Mouse (Mus musculus) embryonic facial prominence, embryonic 13.5 days (tissue): ENCODE results near the gene Psmc5. TPM values are rescaled to one million over a fixed set of nuclear protein-coding genes. Genes with fewer than 3 reads are reported as not detected.
"Not testable (repeated sequence)": the region's sequence is repeated elsewhere in the genome, so short reads cannot be mapped to it uniquely, and the experiment has no call there.

Experiments used
- ATAC-seq: fragments of 200-750 bp; cut with Nextera tagmentation; 2 replicates; pipeline ENCODE4 v1.8.0; 2017; ENCODE audit warnings: low read depth; ENCODE audit not compliant: insufficient number of reproducible peaks, insufficient read depth, low FRiP score, low TSS enrichment
- H3K27ac ChIP-seq: fragments of 300-500 bp; sonication (generic); 2 replicates; pipeline ENCODE4 v1.5.1; 2015; ENCODE audit warnings: moderate library complexity, mild to moderate bottlenecking, inconsistent platforms
- H3K27me3 ChIP-seq: fragments of 300-500 bp; sonication (generic); 2 replicates; pipeline ENCODE4 v1.6.1; 2015; ENCODE audit warnings: mild to moderate bottlenecking, inconsistent platforms
- H3K36me3 ChIP-seq: fragments of 300-500 bp; sonication (generic); 2 replicates; pipeline ENCODE4 v1.6.1; 2015; ENCODE audit warnings: mild to moderate bottlenecking, inconsistent platforms
- H3K4me1 ChIP-seq: fragments of 300-500 bp; sonication (generic); 2 replicates; pipeline ENCODE4 v1.6.1; 2015; ENCODE audit warnings: inconsistent platforms
- H3K4me2 ChIP-seq: fragments of 300-500 bp; sonication (generic); 2 replicates; pipeline ENCODE4 v1.6.1; 2015; ENCODE audit warnings: moderate library complexity, mild to moderate bottlenecking, inconsistent platforms
- H3K4me3 ChIP-seq: fragments of 300-500 bp; sonication (generic); 2 replicates; pipeline ENCODE4 v1.5.1; 2015; ENCODE audit warnings: mild to moderate bottlenecking, inconsistent platforms
- H3K9ac ChIP-seq: fragments of 300-500 bp; sonication (generic); 2 replicates; pipeline ENCODE4 v1.6.1; 2015; ENCODE audit warnings: mild to moderate bottlenecking, inconsistent platforms
- H3K9me3 ChIP-seq: fragments of 300-500 bp; sonication (generic); 2 replicates; pipeline ENCODE4 v1.6.1; 2016; ENCODE audit warnings: inconsistent platforms
- WGBS: fragments of 180-500 bp; shearing (Covaris S2); methylation state at CpG from one replicate; pipeline ENCODE4 v1.1.7; 2015; ENCODE audit warnings: mixed read lengths; 5-methylcytosine and 5-hydroxymethylcytosine counted together
- polyA plus RNA-seq: library from polyadenylated mRNA; unstranded; fragments of >200 nt; fragmentation: Nextera tagmentation; extraction: Ambion mirVana; gene quantifications from 2 replicates; pipeline ENCODE4 v1.2.1, GENCODE M21; 2015

Gene Psmc5
- 286 and 310 TPM in 2 replicates for polyA plus RNA-seq

DNA sequence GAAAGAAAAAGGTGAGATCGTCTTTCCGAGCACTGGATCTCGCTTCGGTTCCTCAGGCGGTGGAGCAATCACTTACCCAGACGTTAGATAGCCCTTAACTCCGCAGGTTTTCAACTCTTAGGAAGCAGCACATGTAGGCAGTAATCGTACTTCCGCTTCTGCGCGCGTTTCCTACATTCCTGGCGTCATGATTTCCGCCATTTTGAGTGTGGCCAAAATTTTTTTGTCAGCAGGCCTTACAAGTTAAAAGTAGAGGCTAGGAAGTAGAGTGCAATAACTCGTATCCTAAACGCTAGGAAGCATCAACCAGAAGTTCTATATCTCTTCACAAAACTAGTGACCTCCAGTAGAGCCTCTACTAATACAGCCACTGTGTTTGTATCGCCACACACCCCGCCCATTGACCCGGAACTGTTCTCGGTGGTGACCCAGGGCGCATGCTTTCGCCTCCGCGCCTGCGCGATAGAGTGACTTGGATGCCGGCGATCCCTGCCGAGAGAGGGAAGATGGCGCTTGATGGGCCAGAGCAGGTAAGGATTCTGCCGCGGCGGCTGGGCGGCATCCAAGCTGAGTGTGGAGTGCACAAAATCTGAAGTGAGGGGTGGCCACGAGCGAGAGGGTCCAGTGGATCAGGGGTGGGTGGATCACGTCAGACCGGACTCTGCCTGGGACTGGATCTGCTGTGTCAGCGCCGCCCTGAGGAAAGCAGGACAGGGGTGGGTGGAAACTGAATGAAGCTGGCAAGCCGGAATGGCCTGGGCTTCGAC is at the start of gene Psmc5, which contains the start of gene Ftsj3:
TSS of gene Psmc5 (plus strand) at position 470 of the 767 bp plus-strand sequence.
TSS of gene Ftsj3 (minus strand) at position 395 of the 767 bp plus-strand sequence.
- Histone ChIP-seq H3K27ac (peak within 1 kb of the TSS; percentile 78), H3K9ac (peak within 1 kb of the TSS; percentile 83), H3K4me3 (peak within 1 kb of the TSS; percentile 69), H3K9me3 (no peaks in the 10 kb centered on the region), H3K27me3 (no peaks in the 10 kb centered on the region), H3K36me3 (peaks cover 59% of the 10 kb centered on the region), H3K4me2 (peak within 1 kb of the TSS; percentile 92), H3K4me1 (peaks cover 21% of the 10 kb centered on the region)
- peak; percentile 87 for ATAC-seq
- WGBS, result under 1% methylated on average over 42 of the region's 42 CpGs

DNA sequence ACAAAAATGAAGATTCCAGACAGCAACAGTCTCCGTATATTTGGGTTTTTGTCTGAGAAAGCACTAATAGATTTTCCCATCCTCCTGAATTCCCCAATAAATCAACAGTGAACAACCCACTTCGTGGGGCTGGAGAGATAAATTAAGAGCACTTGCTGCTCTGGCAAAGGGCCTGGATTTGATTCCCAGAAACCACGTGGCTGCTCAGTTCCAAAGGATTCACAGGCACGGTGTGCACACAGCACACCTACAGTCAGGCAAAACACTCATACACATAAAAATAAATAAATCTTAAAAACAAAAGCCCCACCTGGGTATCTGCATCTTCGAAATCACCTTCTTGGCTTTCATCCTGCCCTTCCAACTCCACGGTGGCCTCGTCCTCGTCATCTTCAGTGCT is 43.2 kb upstream of the Psmc5 start:
- Histone ChIP-seq H3K9me3 (no peaks in the 10 kb centered on the region), H3K36me3 (peaks cover 54% of the 10 kb centered on the region), H3K27ac (no peak overlapping the region), H3K4me2 (no peak overlapping the region), H3K27me3 (no peaks in the 10 kb centered on the region), H3K4me3 (no peak overlapping the region), H3K4me1 (peaks cover 11% of the 10 kb centered on the region), H3K9ac (no peak overlapping the region)
- 88% methylated on average over 8 of the region's 8 CpGs for WGBS
- no peak for ATAC-seq

DNA sequence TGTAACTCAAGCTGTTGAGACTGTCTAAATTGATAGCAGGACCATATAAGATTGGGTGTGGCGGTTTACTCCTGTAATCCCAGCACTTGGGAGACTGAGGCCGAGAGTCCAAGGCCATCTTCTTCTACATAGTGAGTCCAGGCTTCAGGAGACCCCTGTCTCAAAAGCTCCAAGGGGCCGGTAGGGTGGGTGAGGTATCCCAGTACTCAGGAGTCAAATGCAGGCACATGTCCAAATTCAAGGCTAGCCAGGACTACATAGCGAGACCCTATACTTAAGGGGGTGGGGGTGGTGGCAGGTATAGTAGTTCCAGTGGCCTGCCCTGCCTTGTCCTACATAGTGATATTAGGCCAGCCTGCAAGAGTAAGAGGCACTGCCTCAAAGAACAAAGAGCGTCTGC is 41.1 kb upstream of the Psmc5 start:
- peaks cover 20% of the 10 kb centered on the region for H3K4me1 ChIP-seq

DNA sequence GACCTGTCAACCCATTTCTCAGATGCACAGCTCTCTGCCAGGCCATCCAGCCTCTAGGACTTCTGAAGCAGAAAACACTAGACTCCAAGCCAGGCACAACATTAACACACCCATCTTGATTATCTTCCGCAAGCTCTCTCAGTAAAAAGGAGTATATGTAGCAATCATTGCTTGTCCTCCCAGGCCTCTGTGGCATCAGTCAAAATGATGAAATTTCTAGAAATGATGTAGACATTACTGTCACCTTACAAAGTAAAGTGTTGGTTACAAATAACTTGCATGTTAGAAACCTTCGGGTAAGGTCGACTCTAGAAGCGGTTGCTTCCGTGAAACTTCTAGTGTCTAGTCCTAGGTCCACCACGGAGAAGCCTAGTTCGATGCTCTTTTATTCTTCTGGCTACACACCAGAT is 40.5 kb upstream of the Psmc5 start:
- peaks cover 30% of the 10 kb centered on the region for H3K36me3 ChIP-seq
- WGBS, result 29% methylated on average over 7 of the region's 7 CpGs
- H3K27ac ChIP-seq, result no peak overlapping the region
- H3K27me3 ChIP-seq, result no peaks in the 10 kb centered on the region
- no peak for ATAC-seq
- H3K4me3 ChIP-seq, result peak overlapping the region; percentile 83
- peak overlapping the region; percentile 73 for H3K4me2 ChIP-seq
- H3K9me3 ChIP-seq, result no peaks in the 10 kb centered on the region
- H3K4me1 ChIP-seq, result peaks cover 20% of the 10 kb centered on the region
- H3K9ac ChIP-seq, result peak overlapping the region; percentile 97

More for the DNA sequence above, 41.1 kb upstream of the Psmc5 start:
- Histone ChIP-seq H3K9ac (peak overlapping the region; percentile 97), H3K4me2 (peak overlapping the region; percentile 73), H3K4me3 (peak overlapping the region; percentile 83), H3K27me3 (no peaks in the 10 kb centered on the region), H3K36me3 (peaks cover 36% of the 10 kb centered on the region), H3K27ac (no peak overlapping the region), H3K9me3 (no peaks in the 10 kb centered on the region)
- ATAC-seq, result no peak
- 90% methylated on average over 5 of the region's 5 CpGs for WGBS

DNA sequence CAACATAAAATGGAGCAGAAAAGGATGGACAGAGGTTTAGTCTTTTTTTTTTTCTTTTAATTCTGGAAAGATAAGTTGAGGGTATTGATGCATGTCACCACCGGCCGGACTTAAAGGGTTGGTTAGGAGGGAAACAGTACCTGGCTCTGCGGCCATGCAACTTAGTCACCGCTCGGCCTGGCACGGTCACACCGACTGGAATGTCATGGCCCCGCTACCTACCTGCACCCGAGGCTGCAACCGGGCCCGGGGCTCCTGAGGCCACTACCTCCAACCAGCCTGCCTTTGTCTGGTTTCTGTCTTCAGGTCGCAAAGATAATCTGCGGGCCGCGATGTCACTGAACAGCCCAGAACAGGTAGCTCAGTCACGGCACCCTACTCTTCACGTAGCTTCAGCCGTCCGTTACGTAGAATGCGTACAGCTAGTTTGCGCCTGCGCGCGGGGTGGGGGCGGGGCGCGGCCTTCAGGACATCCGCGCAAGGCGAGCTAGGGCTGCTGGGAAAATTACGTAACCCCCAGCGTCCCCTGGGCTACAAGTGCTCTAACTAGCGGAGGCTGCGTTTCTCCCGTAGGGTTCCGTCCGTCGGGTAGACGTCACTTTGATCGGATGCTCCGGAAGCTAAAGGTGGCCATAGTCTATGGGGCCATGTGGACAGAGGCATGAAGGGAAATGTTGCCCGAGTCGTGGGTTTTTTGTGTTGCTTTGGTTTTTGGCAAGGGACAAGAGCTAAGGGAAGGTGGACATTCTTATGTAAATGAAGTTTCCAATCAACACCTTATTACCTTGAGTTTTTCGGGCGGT is 39.8 kb upstream of the Psmc5 start, which contains the start of gene Ccdc47:
TSS of gene Ccdc47 (minus strand) at position 418 of the 803 bp plus-strand sequence.
- H3K27ac ChIP-seq, result peak within 1 kb of the TSS; percentile 96
- peak; percentile 96 for ATAC-seq
- no peaks in the 10 kb centered on the region for H3K27me3 ChIP-seq
- H3K4me3 ChIP-seq, result peak within 1 kb of the TSS; percentile 83
- H3K4me1 ChIP-seq, result peaks cover 20% of the 10 kb centered on the region
- H3K9ac ChIP-seq, result peak within 1 kb of the TSS; percentile 97
- H3K36me3 ChIP-seq, result peaks cover 23% of the 10 kb centered on the region
- no peaks in the 10 kb centered on the region for H3K9me3 ChIP-seq
- WGBS, result under 1% methylated on average over 46 of the region's 46 CpGs
- peak within 1 kb of the TSS; percentile 73 for H3K4me2 ChIP-seq

DNA sequence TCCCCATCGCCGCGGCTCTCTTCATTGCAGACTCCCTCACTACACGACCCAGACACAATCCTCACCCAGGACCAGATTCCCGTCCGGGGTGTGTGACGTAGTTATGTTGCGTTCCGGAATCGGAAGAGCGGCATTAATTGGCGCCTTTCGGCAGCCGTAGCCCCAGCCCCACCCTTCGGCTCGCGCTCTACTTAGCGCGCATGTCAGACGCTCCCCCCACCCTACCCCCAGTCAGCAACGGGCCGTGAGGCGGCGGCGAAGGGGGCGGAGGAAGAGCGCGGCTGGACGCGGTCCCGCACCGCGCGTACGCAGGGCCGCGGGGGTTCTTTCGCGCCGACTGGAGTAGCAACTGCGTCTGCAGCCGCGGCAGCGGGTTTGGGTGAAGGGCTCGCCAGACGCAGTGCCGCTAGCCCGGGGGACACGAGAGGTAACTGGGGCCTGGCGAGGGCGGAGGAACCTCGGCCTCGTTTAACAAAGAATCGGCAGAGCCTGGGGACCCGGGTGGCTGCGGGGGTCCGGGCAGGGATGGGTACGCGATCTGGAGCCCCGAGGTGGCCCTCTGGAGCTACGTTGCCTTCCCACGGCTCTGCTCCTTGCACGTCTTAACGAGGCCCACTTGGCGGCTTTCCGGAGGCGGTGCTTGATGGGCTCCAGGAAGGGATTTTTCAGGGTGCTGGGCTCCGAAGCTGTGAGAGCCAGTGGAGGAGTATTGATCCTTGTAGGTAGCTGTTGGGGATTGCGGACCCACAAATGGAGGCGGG is 39.0 kb upstream of the Psmc5 start, which contains the start of gene Ddx42:
TSS of gene Ddx42 (plus strand) at position 197 of the 761 bp plus-strand sequence.
- H3K4me2 ChIP-seq, result peak within 1 kb of the TSS; percentile 73
- WGBS, result under 1% methylated on average over 70 of the region's 70 CpGs

DNA sequence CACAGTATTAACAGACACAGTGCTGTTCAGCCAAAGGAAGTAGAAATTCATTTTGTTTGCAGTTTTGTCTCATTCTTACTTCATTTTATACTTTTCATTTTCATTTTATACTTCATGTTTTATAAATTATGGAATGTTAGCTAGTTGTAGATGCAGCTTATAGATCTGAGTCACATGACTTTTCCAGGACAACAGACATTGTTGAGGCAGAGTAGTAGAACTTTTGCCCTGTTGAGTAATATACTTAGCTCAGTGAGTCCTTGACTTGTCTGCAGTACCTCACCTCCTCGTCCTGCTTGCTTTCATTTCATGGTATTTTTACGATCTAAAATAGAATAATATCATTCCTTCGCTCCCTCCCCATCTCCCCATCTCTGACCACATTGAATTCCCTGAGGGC is 35.4 kb upstream of the Psmc5 start:
- 78% methylated on average over 3 of the region's 3 CpGs for WGBS
- H3K27ac ChIP-seq, result no peak overlapping the region
- H3K4me2 ChIP-seq, result no peak overlapping the region
- no peaks in the 10 kb centered on the region for H3K27me3 ChIP-seq
- H3K4me1 ChIP-seq, result peaks cover 12% of the 10 kb centered on the region
- H3K9me3 ChIP-seq, result no peaks in the 10 kb centered on the region
- ATAC-seq, result no peak
- no peak overlapping the region for H3K9ac ChIP-seq
- H3K4me3 ChIP-seq, result no peak overlapping the region
- H3K36me3 ChIP-seq, result peaks cover 19% of the 10 kb centered on the region

More for the DNA sequence above, 39.0 kb upstream of the Psmc5 start, which contains the start of gene Ddx42:
- Histone ChIP-seq H3K36me3 (peaks cover 16% of the 10 kb centered on the region), H3K9me3 (no peaks in the 10 kb centered on the region), H3K27me3 (no peaks in the 10 kb centered on the region), H3K9ac (peak within 1 kb of the TSS; percentile 97), H3K4me3 (peak within 1 kb of the TSS; percentile 83), H3K27ac (peak within 1 kb of the TSS; percentile 96), H3K4me1 (peaks cover 20% of the 10 kb centered on the region)
- peak; percentile 95 for ATAC-seq

DNA sequence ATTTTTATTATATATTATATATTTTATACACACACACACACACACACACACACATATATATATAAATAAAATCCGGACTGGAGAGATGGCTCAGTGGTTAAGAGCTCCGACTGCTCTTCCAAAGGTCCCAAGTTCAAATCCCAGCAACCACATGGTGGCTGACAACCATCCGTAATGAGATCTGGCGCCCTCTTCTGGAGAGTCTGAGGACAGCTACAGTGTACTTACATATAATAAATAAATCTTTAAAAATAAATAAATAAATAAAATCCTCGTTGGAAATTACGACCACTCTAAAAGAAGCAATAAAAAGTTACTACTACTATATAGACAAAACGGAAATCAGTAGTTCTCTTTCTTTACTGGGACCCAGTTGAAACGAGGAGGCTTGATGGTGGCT is 22.0 kb upstream of the Psmc5 start:
- H3K9me3 ChIP-seq, H3K4me2 ChIP-seq, ATAC-seq, H3K9ac ChIP-seq, H3K4me1 ChIP-seq, H3K4me3 ChIP-seq, H3K27me3 ChIP-seq, H3K27ac ChIP-seq: not testable (repeated sequence)
- H3K36me3 ChIP-seq, result peaks cover 77% of the 10 kb centered on the region
- WGBS, result 81% methylated on average over 8 of the region's 8 CpGs

DNA sequence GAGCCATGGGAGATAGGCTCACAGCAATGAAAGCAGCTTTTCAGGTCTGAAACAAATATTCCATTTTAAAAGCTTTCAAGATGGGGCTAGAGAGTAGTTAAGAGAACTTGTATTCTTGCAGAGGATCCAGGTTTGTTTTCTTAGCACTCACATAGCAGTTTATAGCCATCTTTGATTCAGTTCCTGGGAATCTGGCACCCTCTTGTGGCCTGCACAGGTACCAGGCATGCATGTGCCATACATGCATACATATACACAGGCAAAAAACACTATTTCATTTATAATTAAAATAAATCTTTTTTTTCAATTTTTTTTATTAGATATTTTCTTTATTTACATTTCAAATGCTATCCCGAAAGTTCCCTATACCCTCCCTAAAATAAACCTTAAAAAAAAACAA is 9.1 kb upstream of the Psmc5 start:
- no peak for ATAC-seq
- Histone ChIP-seq H3K36me3 (peaks cover 98% of the 10 kb centered on the region), H3K4me2 (no peak overlapping the region), H3K27ac (no peak overlapping the region), H3K27me3 (no peaks in the 10 kb centered on the region), H3K4me3 (no peak overlapping the region), H3K9ac (no peak overlapping the region), H3K4me1 (no peaks in the 10 kb centered on the region), H3K9me3 (0 out of 2 replicates have a peak, but pooled peaks cover 5% of the 10 kb centered on the region)
- WGBS, result 96% methylated on average over 1 of the region's 1 CpGs

DNA sequence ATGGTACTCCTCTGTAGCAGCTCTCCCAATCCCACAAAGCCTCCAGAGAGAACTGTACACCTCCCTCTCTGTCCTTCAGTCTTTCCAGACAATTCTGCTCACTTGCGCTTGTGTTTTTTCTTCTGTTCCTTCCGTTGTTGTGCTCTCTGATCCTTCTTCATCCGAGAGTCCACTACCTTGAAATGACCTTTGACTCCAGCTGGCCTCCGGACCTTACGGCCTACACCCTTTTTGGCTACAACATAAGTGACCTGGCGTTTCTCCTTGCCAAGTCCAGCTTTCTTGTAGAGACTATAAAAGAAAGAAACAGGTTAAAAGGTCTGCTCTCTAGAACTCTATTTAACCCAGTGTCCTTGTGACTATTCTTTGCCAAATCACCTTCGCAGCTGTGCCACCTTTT is 6.6 kb upstream of the Psmc5 start:
- Histone ChIP-seq H3K9ac (no peak overlapping the region), H3K27me3 (no peaks in the 10 kb centered on the region), H3K4me1 (peaks cover under 1% of the 10 kb centered on the region; the same call in 1 of the 2 replicates), H3K36me3 (peaks cover 98% of the 10 kb centered on the region), H3K9me3 (0 out of 2 replicates have a peak, but pooled peaks cover 5% of the 10 kb centered on the region), H3K4me2 (no peak overlapping the region), H3K4me3 (no peak overlapping the region), H3K27ac (no peak overlapping the region)
- no peak for ATAC-seq
- WGBS, result 87% methylated on average over 7 of the region's 7 CpGs

DNA sequence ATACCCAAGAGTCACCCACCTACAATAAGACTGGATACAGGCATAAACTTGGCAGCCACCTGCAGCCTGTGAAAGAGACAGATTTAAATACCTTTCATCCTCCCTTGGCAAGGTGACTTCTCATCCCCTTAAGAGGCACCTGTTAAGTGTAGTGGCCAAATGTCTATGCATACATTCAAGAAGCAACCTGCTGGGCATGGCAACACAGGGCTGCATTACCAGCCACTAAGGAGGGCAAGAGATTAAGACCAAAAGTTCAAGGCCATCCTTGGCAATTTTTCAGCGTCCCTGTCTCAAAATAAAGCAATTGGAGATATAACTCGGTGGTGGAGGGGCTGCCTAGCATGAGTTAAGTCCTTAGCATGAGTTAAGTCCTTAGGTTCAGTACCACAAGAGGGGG is 1.2 kb upstream of the Psmc5 start:
- H3K4me3 ChIP-seq, result peak overlapping the region; percentile 69
- peak overlapping the region; percentile 92 for H3K4me2 ChIP-seq
- H3K27me3 ChIP-seq, result no peaks in the 10 kb centered on the region
- no peak overlapping the region for H3K27ac ChIP-seq
- ATAC-seq, result no peak
- H3K9me3 ChIP-seq, result no peaks in the 10 kb centered on the region
- 18% methylated on average over 2 of the region's 2 CpGs for WGBS
- peaks cover 66% of the 10 kb centered on the region for H3K36me3 ChIP-seq
- peak overlapping the region; percentile 83 for H3K9ac ChIP-seq
- H3K4me1 ChIP-seq, result peaks cover 21% of the 10 kb centered on the region
